Mouse (Mus musculus) leukemia stem cell, adult 10-12 weeks (primary cell): ENCODE data around the gene Igsf10. TPM values are rescaled to one million over a fixed set of nuclear protein-coding genes. Genes with fewer than 3 reads are reported as not detected.

Experiments used
- polyA plus RNA-seq: library from polyadenylated mRNA; stranded (reverse); fragments of >175 nt; gene quantifications from 2 replicates; pipeline ENCODE4 v1.2.3, GENCODE M21; 2012; ENCODE audit warnings: low replicate concordance

Gene Igsf10
- 0.02 TPM in 2 replicates for polyA plus RNA-seq

GRCm38 (mm10) chr3:59344065-59344905, at the start of gene Igsf10:
TSS of gene Igsf10 (minus strand) at chr3:59344394.

Other genes starting within 250 kb of the Igsf10 start
- 4.1 and 10.1 TPM in 2 replicates for gene Gpr171, start 242.6 kb downstream of the Igsf10 start, polyA plus RNA-seq
- gene P2ry14, start 190.8 kb downstream of the Igsf10 start, polyA plus RNA-seq, result 0.19 and 1.4 TPM in 2 replicates
- not detected in 2 replicates for gene Gpr87, start 149.3 kb downstream of the Igsf10 start, polyA plus RNA-seq
- gene P2ry13, start 133.5 kb downstream of the Igsf10 start, polyA plus RNA-seq, result 0.16 and 0.38 TPM in 2 replicates
- gene P2ry12, start 81.5 kb downstream of the Igsf10 start, polyA plus RNA-seq, result 0.14 and 1.3 TPM in 2 replicates